Mouse (Mus musculus): ENCODE measurements around the gene Fam168b. TPM values are rescaled to one million over a fixed set of nuclear protein-coding genes. Genes with fewer than 3 reads are reported as not detected.

Fam168b gene
- polyA plus RNA-seq, 1 experiment from 2014 or later = 78.4 TPM

DNA sequence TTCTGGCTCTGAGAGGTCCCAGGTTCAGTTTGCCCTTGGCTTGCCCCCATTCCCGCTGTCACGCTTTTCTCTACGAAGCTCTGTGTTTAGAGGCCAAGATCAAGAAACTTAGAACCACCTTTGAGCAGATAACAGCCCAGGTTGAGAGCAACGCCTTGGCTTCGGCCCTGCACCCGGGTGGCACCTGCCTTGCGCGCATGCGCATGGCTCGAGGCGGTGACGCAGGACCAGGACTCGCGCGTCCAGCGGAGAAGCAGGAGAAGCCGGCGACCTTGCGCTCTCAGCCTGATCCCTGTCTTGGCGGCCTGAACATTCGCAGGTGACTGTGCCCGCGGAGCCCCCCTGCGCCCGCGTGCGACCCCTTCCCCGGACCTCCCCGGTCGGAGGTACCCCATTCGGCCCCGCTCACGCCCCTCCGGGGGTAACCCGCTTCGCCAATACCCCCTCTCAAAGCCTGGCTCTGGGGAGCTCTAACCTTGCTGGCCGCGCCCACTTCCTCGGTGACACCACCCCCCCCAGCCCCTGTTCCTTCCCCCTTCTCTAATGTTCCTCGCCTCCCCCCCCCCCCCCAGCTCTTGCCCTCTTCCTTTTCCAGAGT, 7.0 kb upstream of the Fam168b start, which contains the start of gene Plekhb2:
Gene Plekhb2, plus strand, starts transcription at position 232 of the 598 bp plus-strand sequence.
- Histone ChIP-seq H3K4me3 (replicated peaks) (peak within 1 kb of the TSS; percentile 77), H3K27me3 (no peaks in the 10 kb centered on the region), H3K9ac (peak within 1 kb of the TSS; percentile 68), H3K4me1 (peaks cover 31% of the 10 kb centered on the region), H3K9me3 (replicated peaks) (no peaks in the 10 kb centered on the region), H3K36me3 (no peaks in the 10 kb centered on the region), H3K27ac (peak within 1 kb of the TSS; percentile 78), H3K4me2 (peak within 1 kb of the TSS; percentile 91)
- peak; percentile 87 for ATAC-seq (replicated peaks; ENCODE audit: low FRiP score)
- under 1% methylated on average over 38 of the region's 40 CpGs for WGBS

DNA sequence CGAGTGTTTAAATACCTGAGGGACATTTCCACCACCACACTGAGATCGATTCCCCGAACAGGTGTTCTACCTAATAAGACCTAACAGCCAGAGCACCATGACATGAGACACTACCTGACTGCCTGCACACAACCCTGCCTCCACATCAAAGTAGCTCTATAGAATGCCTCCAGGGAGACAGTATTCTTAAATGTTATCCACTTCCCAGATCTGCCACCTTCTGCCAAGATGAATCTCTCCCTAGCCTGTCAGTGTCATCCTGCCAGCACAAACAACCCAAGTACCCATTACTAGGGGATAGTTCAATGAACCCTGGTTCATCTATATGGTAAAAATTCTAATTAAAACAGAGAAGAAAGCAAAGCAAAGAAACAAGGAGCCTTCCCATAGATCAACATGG, 4.2 kb upstream of the Fam168b start:
- H3K27me3 ChIP-seq = no peaks in the 10 kb centered on the region
- ATAC-seq (replicated peaks; ENCODE audit: low FRiP score) = no peak
- H3K9ac ChIP-seq = no peak overlapping the region
- H3K4me2 ChIP-seq = no peak overlapping the region
- peaks cover 22% of the 10 kb centered on the region for H3K4me1 ChIP-seq
- no peaks in the 10 kb centered on the region for H3K36me3 ChIP-seq
- no peak overlapping the region for H3K4me3 ChIP-seq (replicated peaks)
- H3K9me3 ChIP-seq (replicated peaks) = no peaks in the 10 kb centered on the region
- no peak overlapping the region for H3K27ac ChIP-seq
- WGBS = 80% methylated on average over 3 of the region's 3 CpGs

DNA sequence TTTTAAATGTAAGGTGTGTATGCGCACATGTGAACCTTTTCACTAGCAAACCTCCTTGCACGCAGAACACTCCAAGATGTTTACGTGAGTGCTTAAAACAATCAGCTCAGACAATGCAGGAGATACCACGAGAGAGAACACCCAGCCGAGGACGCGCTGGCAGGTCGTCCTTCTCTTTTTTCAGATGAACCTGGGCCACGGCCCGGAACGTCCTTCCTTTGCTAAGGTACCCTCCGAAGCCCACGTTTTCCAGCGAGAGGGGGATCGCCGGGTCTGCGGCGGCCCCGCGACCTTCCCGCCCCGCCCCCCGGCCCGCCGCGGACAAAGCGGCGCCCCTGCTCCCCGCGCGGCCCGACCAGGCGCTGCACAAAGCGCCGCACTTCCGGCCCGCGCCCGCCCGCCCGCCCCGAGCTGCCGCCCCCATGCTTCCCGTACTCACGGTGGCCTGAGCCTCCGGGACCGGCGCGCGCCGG, 440 bp downstream of the Fam168b start:
- H3K4me2 ChIP-seq = peak overlapping the region; percentile 73
- no peaks in the 10 kb centered on the region for H3K27me3 ChIP-seq
- H3K36me3 ChIP-seq = peaks cover 3% of the 10 kb centered on the region; the same call in 1 of the 2 replicates
- H3K4me1 ChIP-seq = peaks cover 27% of the 10 kb centered on the region
- no peaks in the 10 kb centered on the region for H3K9me3 ChIP-seq (replicated peaks)
- peak; percentile 89 for ATAC-seq (replicated peaks; ENCODE audit: low FRiP score)
- peak overlapping the region; percentile 84 for H3K4me3 ChIP-seq (replicated peaks)
- H3K9ac ChIP-seq = peak overlapping the region; percentile 86
- WGBS = 1% methylated on average over 45 of the region's 51 CpGs
- H3K27ac ChIP-seq = peak overlapping the region; percentile 98

DNA sequence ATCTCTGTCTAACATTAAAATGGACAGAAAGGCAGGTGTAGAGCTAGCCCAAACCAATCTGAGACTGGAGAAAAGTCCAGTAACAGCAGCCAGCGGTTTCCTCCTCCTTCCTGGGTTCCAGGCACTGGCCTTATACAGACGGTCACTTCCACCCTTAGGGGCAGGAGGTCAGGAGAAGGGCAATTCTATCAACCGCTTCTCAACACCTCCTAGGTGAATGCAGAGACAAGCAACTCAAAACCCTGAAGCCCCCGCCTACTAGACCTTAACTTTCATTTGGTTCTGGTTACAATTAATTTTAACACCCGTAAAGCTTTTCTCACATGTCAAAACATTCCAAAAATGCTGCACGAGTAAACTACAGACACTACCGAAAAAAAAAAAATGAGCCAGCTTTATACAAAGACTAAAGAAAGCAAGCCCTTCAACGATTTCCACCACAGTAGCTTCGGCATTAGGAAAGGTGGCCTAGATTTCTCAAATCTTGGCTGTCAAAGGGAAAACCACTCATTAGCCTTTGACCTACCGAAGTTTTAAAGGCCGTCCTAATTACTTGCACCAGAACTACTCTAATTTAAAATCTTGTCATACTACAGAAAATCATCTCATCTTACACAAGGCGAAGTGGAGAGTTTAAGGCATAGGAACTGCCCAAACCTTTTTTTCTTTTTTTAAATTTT, 1.0 kb downstream of the Fam168b start:
- peak overlapping the region; percentile 98 for H3K27ac ChIP-seq
- no peak for ATAC-seq (replicated peaks; ENCODE audit: low FRiP score)
- H3K9me3 ChIP-seq (replicated peaks) = no peaks in the 10 kb centered on the region
- H3K4me2 ChIP-seq = peak overlapping the region; percentile 73
- H3K27me3 ChIP-seq = no peaks in the 10 kb centered on the region
- peak overlapping the region; percentile 86 for H3K9ac ChIP-seq
- H3K36me3 ChIP-seq = peaks cover 3% of the 10 kb centered on the region; the same call in 1 of the 2 replicates
- H3K4me3 ChIP-seq (replicated peaks) = peak overlapping the region; percentile 84
- WGBS = 0% methylated on average over 12 of the region's 12 CpGs
- peaks cover 29% of the 10 kb centered on the region for H3K4me1 ChIP-seq

- no peaks in the 10 kb centered on the region for H3K27me3 ChIP-seq
- 52% methylated on average over 12 of the region's 12 CpGs for WGBS
- H3K36me3 ChIP-seq = peaks cover 24% of the 10 kb centered on the region
- no peak overlapping the region for H3K9ac ChIP-seq
- no peak for ATAC-seq (replicated peaks; ENCODE audit: low FRiP score)
- no peak overlapping the region for H3K27ac ChIP-seq
- no peaks in the 10 kb centered on the region for H3K9me3 ChIP-seq (replicated peaks)
- no peak overlapping the region for H3K4me2 ChIP-seq
- H3K4me1 ChIP-seq = peaks cover 29% of the 10 kb centered on the region
- H3K4me3 ChIP-seq (replicated peaks) = no peak overlapping the region
Observed at GRCm38 (mm10) chr1:34839241-34839640, 3.6 kb downstream of the Fam168b start.

- H3K9ac ChIP-seq = no peak overlapping the region
- peaks cover 34% of the 10 kb centered on the region for H3K36me3 ChIP-seq
- H3K4me1 ChIP-seq = peaks cover 29% of the 10 kb centered on the region
- ATAC-seq (replicated peaks; ENCODE audit: low FRiP score) = no peak
- H3K27me3 ChIP-seq = no peaks in the 10 kb centered on the region
- H3K27ac ChIP-seq = no peak overlapping the region
- H3K9me3 ChIP-seq (replicated peaks) = no peaks in the 10 kb centered on the region
- no peak overlapping the region for H3K4me3 ChIP-seq (replicated peaks)
- 70% methylated on average over 6 of the region's 6 CpGs for WGBS
- no peak overlapping the region for H3K4me2 ChIP-seq
Observed at GRCm38 (mm10) chr1:34837951-34838689, 4.7 kb downstream of the Fam168b start.

DNA sequence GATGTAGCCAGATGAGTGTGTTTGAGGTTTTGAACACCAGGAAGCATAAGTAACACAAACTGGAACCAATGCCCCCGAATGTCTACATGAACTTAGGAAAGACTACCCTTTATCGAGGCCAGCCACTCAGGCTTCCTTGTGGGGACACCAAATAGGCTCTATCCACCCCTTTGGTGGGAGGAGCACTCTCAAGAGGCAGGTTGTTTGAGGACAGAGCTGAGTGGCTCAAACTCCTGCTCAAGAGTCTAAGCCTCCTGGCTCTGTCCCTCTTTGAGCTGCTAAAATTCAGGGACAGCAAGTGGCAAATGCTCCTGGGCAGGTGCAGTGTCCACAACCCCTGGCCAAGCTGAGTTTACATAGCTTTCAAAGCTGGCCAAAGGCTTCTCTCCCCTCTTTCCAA, 8.0 kb downstream of the Fam168b start:
- no peak for ATAC-seq (replicated peaks; ENCODE audit: low FRiP score)
- Histone ChIP-seq H3K4me2 (no peak overlapping the region), H3K27me3 (no peaks in the 10 kb centered on the region), H3K4me3 (replicated peaks) (no peak overlapping the region), H3K36me3 (peaks cover 50% of the 10 kb centered on the region), H3K27ac (no peak overlapping the region), H3K9me3 (replicated peaks) (no peaks in the 10 kb centered on the region), H3K4me1 (peaks cover 21% of the 10 kb centered on the region), H3K9ac (no peak overlapping the region)
- 87% methylated on average over 2 of the region's 2 CpGs for WGBS

DNA sequence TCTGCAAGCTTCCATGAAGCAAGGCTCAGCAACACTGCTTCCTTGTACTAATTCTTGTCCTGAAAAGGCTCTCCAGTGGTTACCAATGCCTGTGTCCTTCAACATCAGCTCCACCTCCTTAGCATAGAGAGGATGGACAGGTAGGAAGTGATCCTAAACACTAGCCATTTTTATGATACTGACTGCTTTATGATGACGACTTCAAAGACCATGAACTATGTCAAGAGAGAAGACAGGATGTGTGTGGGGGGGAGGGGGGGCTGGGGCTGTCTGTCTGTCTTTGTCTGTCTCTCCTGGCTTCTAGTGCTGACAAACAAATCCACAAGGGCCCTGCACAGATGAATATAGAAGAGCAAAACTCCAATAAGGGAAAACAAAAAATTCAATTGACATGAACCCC, 11.5 kb downstream of the Fam168b start:
- WGBS = 46% methylated on average over 1 of the region's 1 CpGs
- H3K36me3 ChIP-seq = peaks cover 76% of the 10 kb centered on the region

GRCm38 (mm10) chr1:34830934-34831333, 11.9 kb downstream of the Fam168b start:
- no peak overlapping the region for H3K9ac ChIP-seq
- H3K9me3 ChIP-seq (replicated peaks) = no peaks in the 10 kb centered on the region
- peaks cover 76% of the 10 kb centered on the region for H3K36me3 ChIP-seq
- no peak overlapping the region for H3K4me3 ChIP-seq (replicated peaks)
- no peak overlapping the region for H3K4me2 ChIP-seq
- no peak for ATAC-seq (replicated peaks; ENCODE audit: low FRiP score)
- no peaks in the 10 kb centered on the region for H3K27me3 ChIP-seq
- no peak overlapping the region for H3K27ac ChIP-seq
- peaks cover 16% of the 10 kb centered on the region for H3K4me1 ChIP-seq
- WGBS = 68% methylated on average over 2 of the region's 2 CpGs

More for the DNA sequence above, 11.5 kb downstream of the Fam168b start:
- Histone ChIP-seq H3K4me1 (peaks cover 16% of the 10 kb centered on the region), H3K4me3 (replicated peaks) (no peak overlapping the region), H3K27me3 (no peaks in the 10 kb centered on the region), H3K9me3 (replicated peaks) (no peaks in the 10 kb centered on the region), H3K4me2 (no peak overlapping the region), H3K27ac (no peak overlapping the region), H3K9ac (no peak overlapping the region)
- no peak for ATAC-seq (replicated peaks; ENCODE audit: low FRiP score)

DNA sequence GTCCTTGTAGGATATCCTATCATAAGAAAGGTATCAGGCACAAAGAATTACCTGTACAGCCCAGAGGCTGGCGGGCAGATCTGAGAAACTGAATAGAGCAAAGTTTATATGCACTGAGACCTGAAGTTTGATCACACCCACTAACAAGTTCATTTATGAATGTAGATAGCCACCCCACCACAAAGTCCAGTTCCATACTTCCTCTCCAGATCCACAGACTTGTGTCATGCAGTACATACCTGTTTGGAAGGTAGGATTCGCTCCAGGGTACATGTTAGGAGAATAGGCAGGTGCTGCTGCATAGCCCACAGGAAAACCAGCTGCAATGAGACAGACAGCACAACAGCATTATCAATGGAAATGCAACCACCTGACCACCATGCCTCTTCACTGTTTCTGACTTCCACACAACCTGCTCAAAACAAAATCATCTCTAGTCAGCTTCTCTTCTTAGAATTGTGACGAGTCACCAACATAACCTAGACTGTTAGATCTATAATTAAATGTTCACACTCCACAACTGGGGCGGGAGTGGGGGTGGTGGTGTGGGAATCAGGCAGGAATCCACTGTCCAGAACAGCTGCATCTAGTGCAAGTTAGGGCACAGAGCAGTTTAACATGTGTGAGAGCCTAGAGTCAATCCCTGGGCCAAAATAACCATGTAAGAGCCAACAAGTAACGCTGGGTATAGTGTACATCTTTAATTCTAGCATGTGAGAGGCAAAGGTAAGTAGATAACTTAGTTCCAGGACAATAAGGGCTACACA, 14.2 kb downstream of the Fam168b start:
- no peak for ATAC-seq (replicated peaks; ENCODE audit: low FRiP score)
- no peaks in the 10 kb centered on the region for H3K27me3 ChIP-seq
- H3K9me3 ChIP-seq (replicated peaks) = no peaks in the 10 kb centered on the region
- H3K9ac ChIP-seq = no peak overlapping the region
- H3K4me1 ChIP-seq = peaks cover 16% of the 10 kb centered on the region
- no peak overlapping the region for H3K27ac ChIP-seq
- WGBS = 84% methylated on average over 5 of the region's 5 CpGs
- H3K4me2 ChIP-seq = no peak overlapping the region
- H3K36me3 ChIP-seq = peaks cover 78% of the 10 kb centered on the region
- H3K4me3 ChIP-seq (replicated peaks) = no peak overlapping the region

DNA sequence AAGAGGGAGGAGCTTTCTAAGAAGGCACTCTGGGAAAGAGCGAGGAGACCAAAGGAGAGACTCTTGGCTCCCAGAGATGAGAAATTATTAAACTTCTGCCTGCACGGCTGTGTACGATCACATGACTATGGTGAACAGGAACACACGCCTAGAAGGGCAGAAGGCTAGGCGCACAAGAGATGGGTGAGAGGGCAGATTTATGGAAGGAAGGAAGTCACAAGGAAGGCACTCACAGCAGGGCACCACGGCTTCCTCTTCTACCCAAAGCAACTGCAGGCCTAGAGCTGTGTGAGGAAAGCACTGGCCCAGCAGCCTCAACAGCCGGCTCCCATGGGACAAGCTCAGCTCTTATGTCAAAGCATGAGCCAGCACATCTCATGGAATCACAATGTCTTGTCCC, 15.0 kb downstream of the Fam168b start:
- Histone ChIP-seq H3K27me3 (no peaks in the 10 kb centered on the region), H3K4me1 (peaks cover 16% of the 10 kb centered on the region), H3K9me3 (replicated peaks) (no peaks in the 10 kb centered on the region), H3K4me3 (replicated peaks) (no peak overlapping the region), H3K4me2 (no peak overlapping the region), H3K36me3 (peaks cover 78% of the 10 kb centered on the region), H3K9ac (no peak overlapping the region), H3K27ac (no peak overlapping the region)
- 76% methylated on average over 7 of the region's 7 CpGs for WGBS
- no peak for ATAC-seq (replicated peaks; ENCODE audit: low FRiP score)

Measured in kidney, embryonic 15.5 days (tissue).